Mouse (Mus musculus) left cerebral cortex, postnatal 4 days (tissue): ENCODE measurements around the gene Pde6d. TPM values are rescaled to one million over a fixed set of nuclear protein-coding genes. Genes with fewer than 3 reads are reported as not detected.
"Not testable (repeated sequence)": the region's sequence is repeated elsewhere in the genome, so short reads cannot be mapped to it uniquely, and the experiment has no call there.

Source experiments
- DNase-seq: peaks from one replicate; pipeline ENCODE4 v3.0.0-alpha.2; 2022
- intact Hi-C: fragments of 180-260 bp; cut with DNase I; formaldehyde crosslinking; loops from one replicate; pipeline ENCODE4 v1.15.1; 2025
- total RNA-seq, 2 experiments: library from RNA; stranded (reverse); gene quantifications; 2 replicates each; pipeline ENCODE4 v1.2.3; 2021

Pde6d gene
- total RNA-seq, 2 experiments from 2014 or later, result 74.4 to 74.5 TPM

DNA sequence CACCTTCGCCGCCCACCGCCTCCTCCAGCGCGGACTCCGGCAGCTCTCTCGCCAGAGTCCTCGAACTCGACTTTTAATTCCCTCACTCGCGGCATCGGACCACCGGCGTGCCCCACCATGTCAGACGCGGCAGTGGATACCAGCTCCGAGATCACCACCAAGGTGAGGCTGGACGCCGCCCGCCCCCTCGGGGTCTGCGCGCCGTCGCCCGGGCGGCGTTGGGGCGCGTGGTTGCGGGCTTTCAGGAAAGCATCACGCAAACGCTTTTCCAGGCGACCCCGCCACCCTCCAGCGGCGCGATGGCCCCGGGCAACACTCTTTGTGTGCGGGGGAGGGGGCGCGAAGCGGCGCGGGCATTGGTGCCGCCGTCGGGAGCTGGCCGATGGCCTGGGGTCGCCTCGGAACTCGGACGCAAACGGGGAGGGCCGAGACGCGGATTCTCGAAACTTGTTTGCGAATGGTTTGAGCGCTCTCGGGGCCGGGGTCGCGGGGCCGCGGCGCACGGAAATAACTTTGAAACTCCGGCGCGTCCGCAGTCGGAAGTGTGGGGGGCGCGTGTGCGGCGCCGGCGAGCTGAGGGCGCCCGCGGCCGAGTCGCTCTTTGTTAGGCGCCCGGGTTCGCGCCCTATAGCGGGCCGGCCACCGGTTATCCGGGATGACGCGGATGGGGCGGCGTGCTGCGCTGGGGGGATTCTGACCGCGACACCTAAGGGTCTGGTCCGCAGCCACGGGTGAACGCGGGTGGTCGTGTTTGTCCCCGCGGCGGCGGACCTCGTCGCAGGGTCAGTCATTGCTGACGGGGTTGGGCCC lies 55.4 kb downstream of the Pde6d start:
- intact Hi-C loops, result loop anchor here (5.0 kb wide), 1 partner anchor 40 kb away; no protein-coding TSS in a partner anchor
- DNase-seq, result peak; percentile 43

DNA sequence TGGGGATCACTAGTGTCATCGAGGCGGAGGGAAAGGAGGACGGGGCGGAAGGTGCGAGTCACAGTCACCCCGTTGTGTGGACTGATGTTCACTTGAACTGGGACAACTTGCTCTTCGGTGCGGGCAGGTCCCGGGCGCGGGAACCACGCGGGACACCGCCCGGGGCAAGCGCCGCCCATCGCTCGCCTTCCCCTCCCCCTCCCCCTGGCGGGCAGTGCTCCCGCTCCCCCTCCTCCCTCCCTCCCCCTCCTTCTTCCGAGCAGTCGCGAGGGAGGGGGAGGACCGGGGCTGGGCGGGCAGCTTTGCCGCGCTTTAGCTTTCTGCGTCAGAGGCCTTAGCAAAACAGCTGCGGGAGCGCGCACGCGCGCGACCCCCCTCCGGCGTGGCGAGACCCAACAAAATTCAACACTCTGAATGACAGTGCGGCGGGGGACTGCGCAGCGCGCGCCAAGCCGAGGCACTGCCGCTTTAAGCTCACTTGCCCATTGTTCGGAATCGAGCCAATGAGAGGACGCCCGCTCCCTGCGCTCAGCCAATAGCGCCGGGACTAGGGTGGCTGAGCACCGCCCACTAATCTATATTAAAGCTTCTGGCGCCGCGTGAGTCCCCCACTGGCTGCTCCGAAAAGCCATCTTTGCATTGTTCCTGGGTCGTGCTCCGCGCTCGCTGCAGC lies 56.2 kb downstream of the Pde6d start, which contains the start of gene Ptma:
Gene Ptma, plus strand, starts transcription at position 611 of the 673 bp plus-strand sequence.
- peak; percentile 100 for DNase-seq
- intact Hi-C loops, result loop anchor here (5.0 kb wide), 1 partner anchor 39 kb away; no protein-coding TSS in a partner anchor

DNA sequence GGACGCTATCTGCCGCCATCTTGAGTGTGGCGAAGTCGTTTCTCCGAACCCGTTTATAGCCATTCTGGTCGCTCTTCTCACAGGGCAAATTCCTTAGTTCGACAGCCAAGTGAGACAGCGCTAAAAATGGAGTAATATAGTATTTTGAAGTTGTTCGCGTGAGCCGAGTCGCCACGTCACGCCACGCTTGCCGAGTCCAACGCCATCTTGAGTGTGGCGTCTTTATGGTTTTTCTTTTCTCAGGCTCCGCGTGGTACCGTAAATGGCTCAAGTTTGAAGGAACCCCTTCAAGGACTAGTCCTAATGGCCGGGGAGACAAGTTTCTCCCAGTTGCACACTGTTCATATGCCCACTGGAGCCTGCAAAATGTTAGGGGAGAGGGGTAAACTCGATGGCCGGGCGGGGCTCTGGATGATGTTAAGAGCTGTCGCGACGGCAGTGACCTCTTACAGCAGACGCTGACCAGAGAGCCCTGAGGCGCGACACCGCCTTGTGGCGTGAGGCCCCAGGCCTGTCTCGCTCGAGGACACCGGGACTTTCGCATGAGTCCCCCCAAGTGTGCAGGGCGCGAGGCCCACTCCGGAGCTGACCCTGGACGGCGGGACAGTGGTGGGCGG lies 56.8 kb downstream of the Pde6d start:
- intact Hi-C loops, result loop anchor here (5.0 kb wide), 1 partner anchor 38 kb away; no protein-coding TSS in a partner anchor
- no peak for DNase-seq

DNA sequence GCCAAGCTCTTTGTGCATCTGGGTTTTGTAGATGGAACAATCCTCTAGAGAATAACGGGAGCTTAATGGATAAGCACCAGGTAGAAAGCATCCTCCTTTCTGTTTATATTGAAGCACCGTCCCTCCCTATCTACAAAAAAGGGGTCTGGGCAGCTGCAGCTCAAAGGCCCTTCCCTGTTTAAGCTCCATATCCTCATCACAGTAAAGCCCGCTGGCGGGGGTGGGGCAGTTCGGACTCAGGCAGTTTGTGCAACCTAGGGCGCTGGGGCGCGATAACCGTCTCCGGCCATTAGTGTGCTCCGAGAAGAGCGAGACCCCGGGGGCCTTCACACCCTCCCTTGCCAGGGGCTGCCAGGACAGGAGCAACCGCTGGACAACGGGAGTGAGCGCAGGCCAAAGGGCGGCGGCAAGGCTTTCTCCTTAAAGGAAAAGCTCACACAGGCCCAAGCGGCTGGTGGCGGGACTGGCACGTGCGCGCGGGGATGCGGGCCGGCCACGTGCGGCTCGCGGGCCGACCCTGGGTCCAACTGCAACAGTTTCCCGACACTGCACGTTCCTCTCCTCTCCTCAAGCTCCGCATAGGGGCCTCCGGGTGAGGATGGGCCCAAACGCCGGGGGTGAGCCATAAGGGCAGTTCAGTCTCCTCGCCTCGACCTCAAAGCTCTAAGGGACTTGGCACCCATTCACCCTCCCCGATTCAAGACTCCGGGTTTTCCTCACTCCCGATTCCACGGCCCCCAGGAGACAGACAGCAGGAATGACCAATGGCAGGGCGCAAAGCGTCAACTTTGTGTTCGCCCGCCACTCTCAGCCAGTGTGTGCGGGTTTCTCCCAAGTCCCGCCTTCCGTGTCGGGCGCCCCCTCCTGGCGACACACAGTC lies 57.6 kb downstream of the Pde6d start:
- peak; percentile 100 for DNase-seq
- intact Hi-C loops, result loop anchor here (5.0 kb wide), 1 partner anchor 38 kb away; no protein-coding TSS in a partner anchor

DNA sequence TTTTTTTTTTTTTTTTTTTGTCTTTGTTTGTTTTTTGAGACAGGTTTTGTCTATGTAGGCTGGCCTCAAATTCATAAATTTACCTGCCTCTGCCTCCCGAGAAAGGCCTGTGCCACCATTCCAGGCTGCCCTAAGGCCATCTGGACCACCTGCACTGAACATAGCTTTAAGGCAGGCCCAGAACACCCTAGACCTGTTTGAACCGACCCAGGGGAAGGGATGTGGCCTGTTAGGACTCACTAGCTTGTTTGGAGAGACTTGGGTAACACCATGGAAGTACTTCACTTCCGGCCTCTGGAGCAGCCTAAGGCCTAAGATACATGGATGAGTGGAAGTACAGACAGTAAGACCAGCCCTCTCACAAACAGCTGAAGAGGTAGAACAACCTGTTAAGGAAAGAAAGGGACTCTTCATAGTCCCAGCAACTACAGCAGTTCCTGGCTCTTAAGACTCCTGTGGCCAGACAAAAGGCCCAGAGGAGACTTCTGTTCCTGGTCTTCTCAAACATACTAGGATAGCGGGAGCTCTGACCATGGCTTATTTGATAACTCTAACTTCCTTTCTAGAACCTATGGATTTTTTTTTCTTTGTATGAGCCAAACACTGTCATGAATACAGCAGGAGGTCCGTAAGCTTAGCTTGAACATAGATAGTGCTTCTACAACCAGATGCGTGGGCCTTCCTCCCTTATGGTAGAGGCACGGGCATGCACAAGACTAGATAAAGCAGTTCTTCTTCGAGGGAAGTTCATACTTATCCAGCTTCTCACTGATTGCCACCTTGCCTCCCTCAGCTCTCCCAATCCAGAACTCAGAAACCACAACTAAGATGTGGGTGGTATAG lies 58.4 kb downstream of the Pde6d start:
- no peak for DNase-seq
- intact Hi-C loops, result no loop called here

DNA sequence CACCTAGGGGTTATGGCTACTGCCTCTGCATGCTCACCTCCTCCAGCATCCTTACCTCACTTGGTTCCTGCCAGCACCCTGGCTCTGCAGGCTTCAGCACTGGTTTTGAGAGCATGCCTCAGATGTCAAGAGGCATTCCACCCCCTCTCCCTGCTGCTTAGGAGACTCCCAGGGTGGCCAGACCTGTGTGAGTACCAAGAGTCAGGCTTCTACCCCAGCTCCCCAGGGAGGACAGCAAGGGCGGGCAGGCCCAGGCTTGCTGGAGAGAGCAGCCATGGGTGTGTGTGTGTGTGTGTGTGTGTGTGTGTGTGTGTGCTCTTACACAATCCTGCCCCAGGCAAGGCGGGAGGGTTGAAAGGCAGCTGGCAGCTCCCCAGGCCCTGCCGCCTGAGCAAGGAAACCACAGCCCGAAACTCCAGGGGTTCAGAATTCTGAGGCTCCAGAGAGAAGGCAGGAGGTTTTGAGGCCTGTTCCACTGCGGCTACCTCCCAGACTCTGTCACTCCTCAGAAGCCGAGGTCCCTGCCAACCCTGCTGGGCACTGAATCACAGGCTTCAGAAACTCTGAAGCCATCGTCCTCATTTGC lies 60.0 kb downstream of the Pde6d start:
- intact Hi-C loops, result no loop called here
- DNase-seq, result peak; percentile 46

DNA sequence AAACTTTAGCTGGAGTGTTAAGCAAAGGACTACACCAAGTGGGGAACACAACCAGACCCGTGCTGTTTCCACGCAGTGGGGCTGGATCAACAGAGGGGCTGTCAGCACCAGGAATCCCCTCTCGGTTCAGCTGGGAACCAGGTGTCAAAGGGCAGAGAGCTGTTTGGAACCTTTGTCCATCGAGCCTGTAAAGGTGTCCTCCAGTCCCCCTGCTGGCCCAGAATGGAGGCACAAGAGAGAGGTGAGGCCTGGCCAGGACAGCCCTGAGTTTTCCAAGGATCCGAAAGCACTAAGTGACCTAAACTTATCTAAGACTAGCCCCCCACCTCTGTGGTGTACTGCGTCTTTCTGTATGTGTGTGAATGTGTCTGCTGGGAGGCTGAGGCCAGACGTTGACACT lies 62.1 kb downstream of the Pde6d start:
- intact Hi-C loops, result no loop called here
- peak; percentile 35 for DNase-seq

DNA sequence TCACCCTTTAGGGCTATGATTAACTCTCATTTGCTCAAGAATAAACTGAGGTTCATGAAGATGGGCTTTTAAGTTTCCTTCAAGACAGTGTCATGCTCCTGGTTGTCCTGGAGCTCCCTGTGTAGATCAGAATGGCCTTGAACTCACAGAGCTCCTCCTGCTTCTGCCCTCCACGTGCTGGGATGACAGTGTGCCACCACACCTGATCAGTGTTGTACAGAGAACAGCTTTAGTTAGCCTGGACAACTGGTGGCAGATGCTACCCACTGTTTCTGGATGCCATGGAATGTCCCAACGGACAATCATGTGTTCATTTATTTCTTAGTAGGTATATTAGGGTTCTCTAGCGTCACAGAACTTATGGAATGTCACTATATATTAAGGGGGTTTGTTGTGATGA lies 65.4 kb downstream of the Pde6d start:
- DNase-seq, result no peak
- intact Hi-C loops, result no loop called here

DNA sequence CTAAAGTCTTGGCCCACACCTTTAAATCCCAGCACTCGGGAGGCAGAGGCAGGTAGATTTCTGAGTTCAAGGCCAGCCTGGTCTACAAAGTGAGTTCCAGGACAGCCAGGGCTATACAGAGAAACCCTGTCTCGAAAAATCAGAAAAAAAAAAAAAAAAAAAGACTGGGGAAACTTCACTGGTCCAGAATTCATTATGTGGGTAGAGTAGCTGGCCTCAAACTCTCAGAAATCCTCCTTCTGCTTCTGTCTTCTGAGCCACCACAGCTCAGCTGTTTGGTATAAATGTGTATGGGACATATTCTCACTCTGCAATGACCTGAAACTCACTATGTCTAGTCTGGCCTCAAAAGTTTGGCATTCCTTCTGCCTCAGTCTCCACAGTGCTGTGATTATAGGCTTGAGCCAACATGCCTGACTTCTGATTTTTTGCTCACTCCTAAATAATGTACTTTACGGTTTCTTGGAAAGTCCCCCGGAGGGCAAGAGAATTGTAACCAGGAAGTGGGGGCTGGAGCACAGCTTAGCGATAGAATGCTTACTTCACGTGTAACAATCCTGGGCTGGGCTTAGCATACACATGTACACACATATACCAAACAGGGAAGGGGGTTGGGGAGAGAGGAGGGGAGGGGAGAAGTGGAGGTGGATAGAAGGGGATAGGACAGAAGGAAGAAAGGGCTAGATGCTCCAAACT lies 66.6 kb downstream of the Pde6d start:
- intact Hi-C loops, result no loop called here
- no peak for DNase-seq

DNA sequence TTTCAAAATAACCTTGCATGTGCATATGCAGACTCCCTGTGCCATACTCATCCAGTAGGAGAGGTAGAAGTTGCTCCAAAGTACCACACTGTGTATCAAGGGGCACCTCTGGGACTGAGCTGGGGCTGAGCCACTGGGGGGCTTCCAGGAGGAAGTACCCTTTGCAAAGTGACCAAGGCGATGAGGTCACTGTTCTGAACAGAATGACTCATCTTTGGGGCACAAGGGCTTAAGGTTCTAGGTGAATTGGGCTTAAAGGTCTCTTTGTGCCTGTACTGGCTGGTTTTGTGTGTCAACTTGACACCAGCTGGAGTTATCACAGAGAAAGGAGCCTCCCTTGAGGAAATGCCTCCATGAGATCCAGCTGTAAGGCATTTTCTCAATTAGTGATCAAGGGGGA lies 69.4 kb downstream of the Pde6d start:
- DNase-seq, intact Hi-C loops: not testable (repeated sequence)

DNA sequence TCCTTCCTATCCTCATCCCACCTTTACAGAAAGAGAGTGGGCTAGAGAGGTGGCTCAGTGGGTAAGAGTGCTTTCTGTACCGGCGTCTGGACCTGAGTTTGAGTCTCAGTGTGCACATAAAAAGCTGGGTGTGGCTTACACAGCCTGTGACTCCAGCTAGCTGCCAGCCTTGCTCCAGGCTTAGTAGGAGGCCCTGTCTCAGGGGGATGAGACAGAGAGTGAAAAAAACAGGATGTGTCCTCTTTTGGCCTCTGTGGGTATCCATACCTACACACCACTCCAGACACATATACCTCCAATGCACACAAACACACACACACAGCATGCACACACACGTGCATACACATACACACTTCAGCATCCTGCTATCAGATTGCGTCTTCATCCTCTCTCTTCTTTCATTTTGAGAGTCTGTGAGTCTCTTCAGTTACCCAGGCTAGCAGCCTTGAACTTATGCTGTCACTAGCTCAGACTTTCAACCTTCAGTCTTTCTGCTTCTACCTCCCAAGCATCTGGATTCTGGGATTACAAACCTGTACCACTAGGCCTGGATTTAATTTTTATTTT lies 70.2 kb downstream of the Pde6d start:
- intact Hi-C loops, result no loop called here
- DNase-seq, result no peak

DNA sequence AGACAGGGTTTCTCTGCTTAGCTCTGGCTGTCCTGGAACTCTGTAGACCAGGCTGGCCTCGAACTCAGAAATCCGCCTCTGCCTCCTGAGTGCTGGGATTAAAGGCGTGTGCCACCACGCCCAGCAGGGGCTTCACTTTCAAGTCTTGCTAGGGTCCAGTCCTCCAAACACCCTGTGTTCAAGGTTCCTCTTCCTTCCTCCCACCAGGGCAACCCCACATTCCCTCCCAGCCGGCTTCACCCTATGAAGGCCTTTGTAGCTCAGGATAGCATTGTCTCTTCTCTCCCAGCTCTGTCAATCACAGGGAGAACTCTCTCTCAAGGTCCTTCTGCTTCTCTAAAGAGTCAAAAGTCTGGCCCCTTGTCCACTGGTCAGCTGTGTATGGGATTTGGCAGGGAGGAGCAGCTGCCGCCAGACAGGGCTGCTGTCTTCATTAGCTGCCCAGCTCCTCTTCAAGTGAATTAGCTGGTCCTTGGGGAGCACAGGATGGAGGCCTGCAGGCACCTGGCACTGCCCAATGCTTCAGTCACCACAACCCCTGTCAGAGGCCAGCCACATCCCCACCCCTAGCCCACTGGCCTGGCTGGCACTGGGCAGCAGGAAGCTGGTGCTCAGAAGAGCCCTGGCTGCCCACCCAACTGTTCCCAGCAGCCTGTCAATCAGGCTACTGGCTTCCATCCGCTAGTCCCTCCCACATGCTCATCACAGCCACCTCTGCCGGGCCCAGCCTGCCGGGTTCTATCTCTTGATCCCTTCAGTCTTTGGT lies 71.6 kb downstream of the Pde6d start:
- DNase-seq, result peak; percentile 74
- intact Hi-C loops, result no loop called here

DNA sequence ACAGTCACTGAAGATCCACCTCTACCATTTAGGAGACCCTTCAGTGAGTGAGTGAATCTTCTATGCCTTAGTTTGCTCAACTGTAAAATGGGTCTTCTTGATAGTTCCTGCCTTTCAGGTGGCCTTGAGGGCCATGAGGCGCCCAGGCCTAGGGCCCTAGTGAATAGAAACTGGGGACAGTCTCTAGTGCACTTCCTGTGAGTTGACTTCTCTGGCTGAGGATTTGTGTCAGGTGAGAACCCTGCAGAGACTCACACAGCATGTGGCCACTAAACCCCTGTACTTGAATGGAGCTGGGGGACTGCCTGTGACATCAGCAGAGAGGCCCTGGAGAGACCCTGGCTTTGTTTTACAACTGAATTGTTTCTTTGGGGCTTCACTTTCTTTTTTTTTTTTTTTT lies 72.2 kb downstream of the Pde6d start:
- intact Hi-C loops, result no loop called here
- DNase-seq, result no peak

DNA sequence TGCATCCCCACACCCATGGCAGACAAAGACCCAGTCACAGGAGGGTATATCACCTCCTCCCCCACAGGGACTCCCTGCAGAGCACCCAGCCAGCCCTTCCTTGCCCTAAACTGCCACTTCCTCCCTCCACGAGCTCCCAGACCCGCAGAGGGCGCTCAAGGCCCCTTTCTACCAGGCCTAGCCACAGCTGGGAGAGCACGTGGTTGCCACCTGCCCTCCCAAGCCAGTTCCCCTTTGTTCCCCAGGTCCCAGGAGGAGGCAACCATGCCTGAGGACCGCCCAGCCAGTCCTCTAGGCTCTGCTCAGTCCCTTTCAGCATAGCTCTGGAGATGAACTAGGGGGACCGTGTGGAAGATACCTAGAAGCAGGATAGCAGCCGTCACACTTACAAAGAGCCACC lies 73.0 kb downstream of the Pde6d start:
- DNase-seq, result peak; percentile 86
- intact Hi-C loops, result no loop called here

DNA sequence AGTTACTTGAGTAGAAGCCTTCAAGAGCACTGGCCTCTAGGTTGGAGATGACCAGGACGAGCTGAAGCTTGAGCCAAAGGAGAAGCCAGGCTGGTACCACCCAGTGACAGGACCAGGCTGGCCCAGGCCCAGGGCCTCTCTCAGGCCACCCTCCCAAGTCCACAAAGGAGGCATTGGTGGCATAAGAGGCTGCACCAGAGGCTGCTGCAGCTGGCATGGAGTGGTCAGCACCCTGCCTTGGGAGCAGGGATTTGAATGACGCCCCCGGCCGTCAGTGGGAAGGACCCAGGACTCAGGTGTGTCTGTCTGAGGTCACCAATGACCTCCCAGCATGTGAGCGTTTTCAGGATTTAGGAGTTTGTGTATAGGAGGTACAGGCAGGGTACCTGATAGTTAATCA lies 74.6 kb downstream of the Pde6d start:
- intact Hi-C loops, result no loop called here
- DNase-seq, result no peak

DNA sequence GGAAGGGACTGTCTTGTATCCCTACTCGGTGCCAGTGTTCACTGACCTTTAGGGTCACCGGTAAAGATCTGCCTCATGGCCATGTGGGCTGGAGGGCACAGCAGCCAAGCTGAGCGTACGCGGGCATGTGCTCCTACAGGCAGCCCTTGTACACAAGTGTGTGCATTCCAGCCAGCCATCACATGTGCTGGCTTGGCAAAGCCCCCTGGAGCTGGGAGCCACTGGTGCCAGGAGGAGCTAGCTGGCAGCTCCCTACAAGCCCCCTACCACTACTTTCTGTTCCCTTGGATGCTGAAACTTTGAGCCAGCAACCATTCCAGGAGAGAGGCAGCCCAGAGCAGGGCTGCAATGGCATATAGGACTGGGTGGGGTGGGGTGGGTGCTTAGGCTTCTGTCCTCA lies 76.0 kb downstream of the Pde6d start:
- intact Hi-C loops, result no loop called here
- DNase-seq, result peak; percentile 59

DNA sequence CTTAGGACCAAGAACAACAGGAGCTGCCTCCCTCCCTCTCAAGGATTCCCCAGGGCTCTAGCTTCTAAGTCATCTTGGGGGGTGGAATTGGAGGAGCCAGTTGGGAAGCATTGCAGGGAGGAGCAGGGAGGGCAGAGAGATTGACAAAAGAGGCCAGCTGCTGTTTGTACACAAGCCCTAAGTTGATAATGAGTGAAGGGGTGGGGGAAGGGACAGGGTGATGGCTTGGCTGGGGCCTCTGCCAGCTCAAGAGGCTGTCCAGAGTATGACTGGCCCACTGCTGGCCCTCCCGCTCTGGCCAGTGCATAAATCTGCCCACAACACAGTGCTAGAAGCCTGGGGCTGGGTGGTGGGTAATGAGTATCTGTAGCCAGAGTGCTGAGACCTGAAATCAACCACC lies 77.0 kb downstream of the Pde6d start:
- DNase-seq, result peak; percentile 58
- intact Hi-C loops, result no loop called here
